Mouse (Mus musculus) forebrain, embryonic 15.5 days (tissue): ENCODE measurements around the gene Nln. TPM values are rescaled to one million over a fixed set of nuclear protein-coding genes. Genes with fewer than 3 reads are reported as not detected.
A peak's percentile ranks its signal among the peaks of the same experiment; 100 is the strongest.

Source experiments
- ATAC-seq: fragments of 200-750 bp; cut with Nextera tagmentation; replicated peaks from 2 replicates; pipeline ENCODE4 v1.8.0; 2017; ENCODE audit warnings: mild to moderate bottlenecking, moderate TSS enrichment, moderate library complexity
- H3K27ac ChIP-seq: fragments of 300-500 bp; sonication (generic); replicated peaks from 2 replicates; pipeline ENCODE4 v1.5.1; 2015; ENCODE audit warnings: mild to moderate bottlenecking, inconsistent platforms
- H3K27me3 ChIP-seq: fragments of 300-500 bp; sonication (generic); 2 replicates; pipeline ENCODE4 v1.6.1; 2015; ENCODE audit warnings: inconsistent platforms
- H3K36me3 ChIP-seq: fragments of 300-500 bp; sonication (generic); 2 replicates; pipeline ENCODE4 v1.6.1; 2015; ENCODE audit warnings: mild to moderate bottlenecking, inconsistent platforms
- H3K4me1 ChIP-seq: fragments of 300-500 bp; sonication (generic); 2 replicates; pipeline ENCODE4 v1.6.1; 2015; ENCODE audit warnings: inconsistent platforms
- H3K4me2 ChIP-seq: fragments of 300-500 bp; sonication (generic); replicated peaks from 2 replicates; pipeline ENCODE4 v1.6.1; 2015; ENCODE audit warnings: mild to moderate bottlenecking, inconsistent platforms
- H3K4me3 ChIP-seq: fragments of 300-500 bp; sonication (generic); 2 replicates; pipeline ENCODE4 v1.5.1; 2015; ENCODE audit warnings: mild to moderate bottlenecking, inconsistent platforms
- H3K9ac ChIP-seq: fragments of 300-500 bp; sonication (generic); replicated peaks from 2 replicates; pipeline ENCODE4 v1.6.1; 2015; ENCODE audit warnings: mild to moderate bottlenecking, inconsistent platforms
- H3K9me3 ChIP-seq: fragments of 300-500 bp; sonication (generic); 2 replicates; pipeline ENCODE4 v1.6.1; 2016; ENCODE audit warnings: inconsistent platforms
- WGBS: fragments of 180-500 bp; shearing (Covaris S2); methylation state at CpG from one replicate; pipeline ENCODE4 v1.1.7; 2015; ENCODE audit warnings: mixed read lengths; 5-methylcytosine and 5-hydroxymethylcytosine counted together
- polyA plus RNA-seq: library from polyadenylated mRNA; unstranded; fragments of >200 nt; fragmentation: Nextera tagmentation; extraction: Ambion mirVana; gene quantifications from 2 replicates; pipeline ENCODE4 v1.2.1, GENCODE M21; 2015

Gene Nln
- polyA plus RNA-seq, 1 experiment from 2014 or later = 38.1 TPM

GRCm38 (mm10) chr13:104038891-104039290 is 70.5 kb downstream of the Nln start:
- no peak for ATAC-seq
- H3K27me3 ChIP-seq = no peaks in the 10 kb centered on the region
- H3K9me3 ChIP-seq = no peaks in the 10 kb centered on the region
- no peak overlapping the region for H3K9ac ChIP-seq
- H3K27ac ChIP-seq = 0 out of 2 replicates have a peak overlapping the region, but pooled peaks have one; percentile 62
- peaks cover 47% of the 10 kb centered on the region for H3K4me1 ChIP-seq
- H3K36me3 ChIP-seq = peaks cover 3% of the 10 kb centered on the region; the same call in 1 of the 2 replicates
- H3K4me2 ChIP-seq = no peak overlapping the region
- H3K4me3 ChIP-seq = no peak overlapping the region
- 81% methylated on average over 7 of the region's 7 CpGs for WGBS

GRCm38 (mm10) chr13:104038358-104038757 is 71.1 kb downstream of the Nln start:
- H3K9ac ChIP-seq = no peak overlapping the region
- H3K27me3 ChIP-seq = no peaks in the 10 kb centered on the region
- H3K4me2 ChIP-seq = no peak overlapping the region
- no peaks in the 10 kb centered on the region for H3K9me3 ChIP-seq
- WGBS = 46% methylated on average over 7 of the region's 7 CpGs
- peak overlapping the region; percentile 62; the same call in 1 of the 2 replicates for H3K27ac ChIP-seq
- peak; percentile 77 for ATAC-seq
- no peak overlapping the region for H3K4me3 ChIP-seq
- H3K4me1 ChIP-seq = peaks cover 47% of the 10 kb centered on the region
- peaks cover 4% of the 10 kb centered on the region; the same call in 1 of the 2 replicates for H3K36me3 ChIP-seq

GRCm38 (mm10) chr13:104037531-104038290 is 71.7 kb downstream of the Nln start:
- Histone ChIP-seq H3K9me3 (no peaks in the 10 kb centered on the region), H3K27ac (peak overlapping the region; percentile 62; the same call in 1 of the 2 replicates), H3K27me3 (no peaks in the 10 kb centered on the region), H3K9ac (no peak overlapping the region), H3K4me2 (no peak overlapping the region), H3K36me3 (peaks cover 4% of the 10 kb centered on the region; the same call in 1 of the 2 replicates), H3K4me1 (peaks cover 51% of the 10 kb centered on the region), H3K4me3 (no peak overlapping the region)
- ATAC-seq = no peak
- 55% methylated on average over 9 of the region's 9 CpGs for WGBS

- Histone ChIP-seq H3K4me1 (peaks cover 55% of the 10 kb centered on the region), H3K36me3 (peaks cover 4% of the 10 kb centered on the region; the same call in 1 of the 2 replicates), H3K9ac (no peak overlapping the region), H3K27ac (no peak overlapping the region), H3K9me3 (no peaks in the 10 kb centered on the region), H3K4me3 (no peak overlapping the region), H3K4me2 (no peak overlapping the region), H3K27me3 (no peaks in the 10 kb centered on the region)
- WGBS = 62% methylated on average over 23 of the region's 23 CpGs
- peak; percentile 32 for ATAC-seq
Observed at GRCm38 (mm10) chr13:104036494-104037290, 72.7 kb downstream of the Nln start.

GRCm38 (mm10) chr13:104035651-104036050 is 73.8 kb downstream of the Nln start:
- H3K4me3 ChIP-seq = no peak overlapping the region
- H3K9ac ChIP-seq = no peak overlapping the region
- ATAC-seq = no peak
- 67% methylated on average over 2 of the region's 2 CpGs for WGBS
- peaks cover 4% of the 10 kb centered on the region; the same call in 1 of the 2 replicates for H3K36me3 ChIP-seq
- no peak overlapping the region for H3K4me2 ChIP-seq
- no peaks in the 10 kb centered on the region for H3K9me3 ChIP-seq
- no peaks in the 10 kb centered on the region for H3K27me3 ChIP-seq
- H3K4me1 ChIP-seq = peaks cover 55% of the 10 kb centered on the region
- H3K27ac ChIP-seq = no peak overlapping the region

- H3K27ac ChIP-seq = 0 out of 2 replicates have a peak overlapping the region, but pooled peaks have one; percentile 45
- ATAC-seq = peak; percentile 62
Observed at GRCm38 (mm10) chr13:104034854-104035253, 74.6 kb downstream of the Nln start.

GRCm38 (mm10) chr13:104032620-104033133 is 76.7 kb downstream of the Nln start:
- no peaks in the 10 kb centered on the region for H3K27me3 ChIP-seq
- no peak overlapping the region for H3K9ac ChIP-seq
- peak overlapping the region; percentile 7; the same call in 1 of the 2 replicates for H3K27ac ChIP-seq
- no peak overlapping the region for H3K4me2 ChIP-seq
- 27% methylated on average over 3 of the region's 3 CpGs for WGBS
- ATAC-seq = no peak
- H3K9me3 ChIP-seq = no peaks in the 10 kb centered on the region
- peaks cover 4% of the 10 kb centered on the region; the same call in 1 of the 2 replicates for H3K36me3 ChIP-seq
- peaks cover 42% of the 10 kb centered on the region for H3K4me1 ChIP-seq
- no peak overlapping the region for H3K4me3 ChIP-seq

More at GRCm38 (mm10) chr13:104034854-104035253, 74.6 kb downstream of the Nln start:
- H3K36me3 ChIP-seq = peaks cover 4% of the 10 kb centered on the region; the same call in 1 of the 2 replicates
- 30% methylated on average over 6 of the region's 6 CpGs for whole genome bisulfite sequencing
- no peak overlapping the region for H3K9ac ChIP-seq
- H3K4me3 ChIP-seq = no peak overlapping the region
- no peaks in the 10 kb centered on the region for H3K9me3 ChIP-seq
- H3K4me2 ChIP-seq = no peak overlapping the region
- peaks cover 55% of the 10 kb centered on the region for H3K4me1 ChIP-seq
- H3K27me3 ChIP-seq = no peaks in the 10 kb centered on the region

- no peak overlapping the region for H3K4me2 ChIP-seq
- H3K36me3 ChIP-seq = peaks cover 4% of the 10 kb centered on the region; the same call in 1 of the 2 replicates
- WGBS = 62% methylated on average over 12 of the region's 12 CpGs
- H3K4me1 ChIP-seq = peaks cover 35% of the 10 kb centered on the region
- no peak overlapping the region for H3K27ac ChIP-seq
- H3K27me3 ChIP-seq = no peaks in the 10 kb centered on the region
- no peak overlapping the region for H3K4me3 ChIP-seq
- H3K9me3 ChIP-seq = no peaks in the 10 kb centered on the region
- peak; percentile 31; the same call in 1 of the 2 replicates for ATAC-seq
- no peak overlapping the region for H3K9ac ChIP-seq
Observed at GRCm38 (mm10) chr13:104031821-104032331, 77.5 kb downstream of the Nln start.

GRCm38 (mm10) chr13:104030956-104031355 is 78.5 kb downstream of the Nln start:
- no peaks in the 10 kb centered on the region for H3K27me3 ChIP-seq
- H3K9me3 ChIP-seq = no peaks in the 10 kb centered on the region
- peaks cover 4% of the 10 kb centered on the region; the same call in 1 of the 2 replicates for H3K36me3 ChIP-seq
- H3K4me2 ChIP-seq = no peak overlapping the region
- peaks cover 26% of the 10 kb centered on the region for H3K4me1 ChIP-seq
- no peak overlapping the region for H3K27ac ChIP-seq
- 88% methylated on average over 4 of the region's 4 CpGs for WGBS
- no peak overlapping the region for H3K4me3 ChIP-seq
- no peak for ATAC-seq
- H3K9ac ChIP-seq = no peak overlapping the region

- no peak overlapping the region for H3K9ac ChIP-seq
- H3K27ac ChIP-seq = no peak overlapping the region
- H3K4me1 ChIP-seq = peaks cover 13% of the 10 kb centered on the region
- no peak for ATAC-seq
- H3K27me3 ChIP-seq = no peaks in the 10 kb centered on the region
- no peak overlapping the region for H3K4me3 ChIP-seq
- no peak overlapping the region for H3K4me2 ChIP-seq
- no peaks in the 10 kb centered on the region for H3K9me3 ChIP-seq
- H3K36me3 ChIP-seq = peaks cover 4% of the 10 kb centered on the region; the same call in 1 of the 2 replicates
Observed at GRCm38 (mm10) chr13:104029511-104029910, 79.9 kb downstream of the Nln start.

GRCm38 (mm10) chr13:104029089-104029488 is 80.3 kb downstream of the Nln start:
- 91% methylated on average over 5 of the region's 5 CpGs for WGBS
- H3K27ac ChIP-seq = no peak overlapping the region
- H3K9ac ChIP-seq = no peak overlapping the region
- H3K27me3 ChIP-seq = no peaks in the 10 kb centered on the region
- no peak for ATAC-seq
- H3K4me1 ChIP-seq = peaks cover 9% of the 10 kb centered on the region
- no peak overlapping the region for H3K4me2 ChIP-seq
- H3K9me3 ChIP-seq = no peaks in the 10 kb centered on the region
- peaks cover 3% of the 10 kb centered on the region; the same call in 1 of the 2 replicates for H3K36me3 ChIP-seq
- no peak overlapping the region for H3K4me3 ChIP-seq
